17 mouse cellular contexts compared by ENCODE assay signal in the genomic region with DNA sequence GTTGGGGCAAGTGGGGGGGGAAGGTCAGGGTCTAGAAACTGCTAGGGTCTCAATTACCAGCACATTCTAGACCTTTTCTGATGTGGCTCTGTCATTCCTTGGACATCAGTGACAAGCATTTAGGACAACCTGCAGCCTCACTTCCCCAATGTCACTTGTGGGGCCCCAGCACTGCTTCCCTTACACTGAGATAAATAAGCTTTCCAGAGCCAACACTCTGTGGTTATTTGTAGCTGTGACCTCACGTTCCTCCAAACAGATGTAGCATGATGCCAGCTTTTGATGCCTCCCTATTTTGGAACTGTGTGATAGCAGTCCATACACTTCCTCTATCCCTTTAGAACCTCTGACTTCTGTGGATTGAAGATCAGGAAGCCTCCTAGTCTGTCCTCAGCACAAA.
"Had no signal": no experiment of that assay in that cellular context is flagged by ENCODE, and none has a peak within 500 bp of the region (broad histone marks: within the 10 kb centered on the region; RNA-seq: fewer than 3 reads in every experiment).

No protein-coding gene starts in this region.

- ATAC-seq: lung, postnatal 0 days; midbrain, embryonic 13.5 days; midbrain, embryonic 15.5 days had no signal

- H3K9ac ChIP-seq: lung, embryonic 15.5 days; midbrain, embryonic 13.5 days; midbrain, embryonic 15.5 days; neural tube, embryonic 12.5 days; stomach, embryonic 15.5 days had no signal

- H3K4me3 ChIP-seq: lung, embryonic 15.5 days; megakaryocyte, embryonic 14.5 days; midbrain, embryonic 13.5 days; midbrain, embryonic 15.5 days; neural tube, embryonic 12.5 days; stomach, embryonic 15.5 days had no signal

- H3K9me3 ChIP-seq: lung, embryonic 15.5 days; midbrain, embryonic 13.5 days; midbrain, embryonic 15.5 days; neural tube, embryonic 12.5 days; stomach, embryonic 15.5 days had no signal

- H3K4me1 ChIP-seq: lung, embryonic 15.5 days; megakaryocyte, embryonic 14.5 days; midbrain, embryonic 13.5 days; midbrain, embryonic 15.5 days; neural tube, embryonic 12.5 days; stomach, embryonic 15.5 days had no signal

- H3K27me3 ChIP-seq: lung, embryonic 15.5 days; megakaryocyte, embryonic 14.5 days; midbrain, embryonic 13.5 days; midbrain, embryonic 15.5 days; neural tube, embryonic 12.5 days; stomach, embryonic 15.5 days had no signal

- H3K27ac ChIP-seq: lung, embryonic 15.5 days; macrophage; midbrain, embryonic 13.5 days; midbrain, embryonic 15.5 days; neural tube, embryonic 12.5 days; stomach, embryonic 15.5 days; stomach, postnatal 0 days had no signal

- H3K4me2 ChIP-seq: lung, embryonic 15.5 days; midbrain, embryonic 11.5 days; midbrain, embryonic 13.5 days; midbrain, embryonic 15.5 days; neural tube, embryonic 12.5 days; stomach, embryonic 15.5 days had no signal

- H3K36me3 ChIP-seq: lung, embryonic 15.5 days; midbrain, embryonic 15.5 days; stomach, embryonic 15.5 days had no signal

- DNase-seq: lung, adult 2 months; lung, postnatal 14 days; lung, postnatal 36 days; right cerebral cortex, postnatal 14 days; thymus, adult 2 months; thymus, postnatal 25 days; thymus, postnatal 4 days had no signal
